Mouse (Mus musculus) hindbrain, embryonic 14.5 days (tissue): ENCODE results near the gene C330007P06Rik. TPM values are rescaled to one million over a fixed set of nuclear protein-coding genes. Genes with fewer than 3 reads are reported as not detected.
"Not testable (repeated sequence)": the region's sequence is repeated elsewhere in the genome, so short reads cannot be mapped to it uniquely, and the experiment has no call there.

ENCODE experiments used
- ATAC-seq: fragments of 200-750 bp; cut with Nextera tagmentation; 2 replicates; pipeline ENCODE4 v1.8.0; 2017; ENCODE audit warnings: moderate number of reproducible peaks, mild to moderate bottlenecking, moderate TSS enrichment, moderate library complexity; ENCODE audit not compliant: low FRiP score
- DNase-seq: peaks from one replicate; pipeline ENCODE4 v3.0.0-alpha.2; 2015; ENCODE audit warnings: low spot score
- H3K27ac ChIP-seq: fragments of 300-500 bp; sonication (generic); 2 replicates; pipeline ENCODE4 v1.5.1; 2014; ENCODE audit warnings: mild to moderate bottlenecking, moderate library complexity
- H3K27me3 ChIP-seq: fragments of 300-500 bp; sonication (generic); 2 replicates; pipeline ENCODE4 v1.6.1; 2014; ENCODE audit warnings: mild to moderate bottlenecking, low read length, mixed read lengths; ENCODE audit not compliant: control insufficient read depth, insufficient read depth
- H3K36me3 ChIP-seq: fragments of 300-500 bp; sonication (generic); replicated peaks from 2 replicates; pipeline ENCODE4 v1.6.1; 2014; ENCODE audit not compliant: control insufficient read depth, insufficient read depth
- H3K4me1 ChIP-seq: fragments of 300-500 bp; sonication (generic); replicated peaks from 2 replicates; pipeline ENCODE4 v1.6.1; 2014; ENCODE audit warnings: antibody characterized with exemption, low read length, mixed read lengths; ENCODE audit not compliant: control insufficient read depth, insufficient read depth
- H3K4me2 ChIP-seq: fragments of 300-500 bp; sonication (generic); replicated peaks from 2 replicates; pipeline ENCODE4 v1.6.1; 2014; ENCODE audit warnings: mild to moderate bottlenecking, moderate library complexity
- H3K4me3 ChIP-seq: fragments of 300-500 bp; sonication (generic); replicated peaks from 2 replicates; pipeline ENCODE4 v1.5.1; 2014; ENCODE audit warnings: mild to moderate bottlenecking, low read length
- H3K9ac ChIP-seq: fragments of 300-500 bp; sonication (generic); 2 replicates; pipeline ENCODE4 v1.6.1; 2014
- H3K9me3 ChIP-seq: fragments of 300-500 bp; sonication (generic); 2 replicates; pipeline ENCODE4 v1.6.1; 2016; ENCODE audit warnings: low read length; ENCODE audit not compliant: control insufficient read depth
- WGBS: fragments of 180-500 bp; shearing (Covaris S2); extraction: QIAGEN DNeasy Blood & Tissue Kit; methylation state at CpG from one replicate; pipeline ENCODE4 v1.1.7; 2014; 5-methylcytosine and 5-hydroxymethylcytosine counted together
- polyA plus RNA-seq: library from polyadenylated mRNA; unstranded; fragments of >200 nt; fragmentation: Nextera tagmentation; extraction: Ambion mirVana; gene quantifications from 2 replicates; pipeline ENCODE4 v1.2.1, GENCODE M21; 2014

C330007P06Rik gene
- polyA plus RNA-seq, result 24.6 and 25.3 TPM in 2 replicates

- H3K9ac ChIP-seq, result peak within 1 kb of the TSS; percentile 77
- no peak for DNase-seq
- H3K9me3 ChIP-seq, result no peaks in the 10 kb centered on the region
- peak within 1 kb of the TSS; percentile 62 for H3K4me2 ChIP-seq
- WGBS, result 31% methylated on average over 8 of the region's 8 CpGs
- H3K36me3 ChIP-seq, result no peaks in the 10 kb centered on the region; the same call in 1 of the 2 replicates
- H3K4me3 ChIP-seq, result peak within 1 kb of the TSS; percentile 63
- H3K4me1 ChIP-seq, result peaks cover 6% of the 10 kb centered on the region
- H3K27ac ChIP-seq, result peak within 1 kb of the TSS; percentile 72
- peak; percentile 8; the same call in 1 of the 2 replicates for ATAC-seq
- H3K27me3 ChIP-seq, result no peaks in the 10 kb centered on the region
Observed at GRCm38 (mm10) chrX:36873765-36874164, at the start of gene C330007P06Rik, which contains the start of gene Ube2a. Gene C330007P06Rik (minus strand): TSS chrX:36874111. Gene Ube2a (plus strand): TSS chrX:36873900.

GRCm38 (mm10) chrX:36921346-36921745, 47.4 kb upstream of the C330007P06Rik start:
- Histone ChIP-seq H3K4me3 (no peak overlapping the region), H3K4me1 (no peaks in the 10 kb centered on the region), H3K9me3 (no peaks in the 10 kb centered on the region), H3K36me3 (0 out of 2 replicates have a peak, but pooled peaks cover 21% of the 10 kb centered on the region), H3K4me2 (no peak overlapping the region), H3K27me3 (no peaks in the 10 kb centered on the region), H3K27ac (no peak overlapping the region), H3K9ac (no peak overlapping the region)
- ATAC-seq (no peak), DNase-seq (no peak)
- WGBS, result 90% methylated on average over 4 of the region's 4 CpGs

GRCm38 (mm10) chrX:36917749-36918148, 43.8 kb upstream of the C330007P06Rik start:
- DNase-seq (no peak), ATAC-seq (no peak)
- H3K27ac ChIP-seq, result no peak overlapping the region
- H3K4me1 ChIP-seq, result no peaks in the 10 kb centered on the region
- no peaks in the 10 kb centered on the region for H3K27me3 ChIP-seq
- 0 out of 2 replicates have a peak, but pooled peaks cover 23% of the 10 kb centered on the region for H3K36me3 ChIP-seq
- H3K9me3 ChIP-seq, result no peaks in the 10 kb centered on the region
- H3K9ac ChIP-seq, result no peak overlapping the region
- H3K4me2 ChIP-seq, result no peak overlapping the region
- H3K4me3 ChIP-seq, result no peak overlapping the region
- 81% methylated on average over 1 of the region's 1 CpGs for WGBS

- H3K9ac ChIP-seq, result no peak overlapping the region
- 0 out of 2 replicates have a peak, but pooled peaks cover 6% of the 10 kb centered on the region for H3K36me3 ChIP-seq
- H3K27me3 ChIP-seq, result no peaks in the 10 kb centered on the region
- H3K4me3 ChIP-seq, result no peak overlapping the region
- no peak for ATAC-seq
- 48% methylated on average over 12 of the region's 12 CpGs for WGBS
- H3K4me2 ChIP-seq, result no peak overlapping the region
- no peaks in the 10 kb centered on the region for H3K9me3 ChIP-seq
- H3K27ac ChIP-seq, result no peak overlapping the region
- peak; percentile 74 for DNase-seq
- H3K4me1 ChIP-seq, result no peaks in the 10 kb centered on the region
Observed at GRCm38 (mm10) chrX:36911343-36911742, 37.4 kb upstream of the C330007P06Rik start.

GRCm38 (mm10) chrX:36906539-36906938, 32.6 kb upstream of the C330007P06Rik start:
- WGBS, result 44% methylated on average over 5 of the region's 5 CpGs
- Histone ChIP-seq H3K9ac (no peak overlapping the region), H3K4me2 (no peak overlapping the region), H3K4me1 (no peaks in the 10 kb centered on the region), H3K27me3 (no peaks in the 10 kb centered on the region), H3K4me3 (no peak overlapping the region), H3K9me3 (no peaks in the 10 kb centered on the region), H3K36me3 (no peaks in the 10 kb centered on the region), H3K27ac (no peak overlapping the region)
- ATAC-seq (no peak), DNase-seq (no peak)

- H3K4me1 ChIP-seq, result 0 out of 2 replicates have a peak, but pooled peaks cover 9% of the 10 kb centered on the region
- peak overlapping the region; percentile 56 for H3K4me2 ChIP-seq
- peak; percentile 94 for DNase-seq
- H3K36me3 ChIP-seq, result no peaks in the 10 kb centered on the region
- ATAC-seq, result peak; percentile 94
- no peaks in the 10 kb centered on the region for H3K27me3 ChIP-seq
- H3K4me3 ChIP-seq, result peak overlapping the region; percentile 54
- WGBS, result 13% methylated on average over 31 of the region's 32 CpGs
- H3K9me3 ChIP-seq, result no peaks in the 10 kb centered on the region
- peak overlapping the region; percentile 88 for H3K27ac ChIP-seq
- peak overlapping the region; percentile 78 for H3K9ac ChIP-seq
Observed at GRCm38 (mm10) chrX:36903115-36903768, 29.3 kb upstream of the C330007P06Rik start.

- H3K36me3 ChIP-seq, result no peaks in the 10 kb centered on the region
- peak within 1 kb of the TSS; percentile 54 for H3K4me3 ChIP-seq
- no peak for DNase-seq
- peak within 1 kb of the TSS; percentile 78 for H3K9ac ChIP-seq
- WGBS, result 22% methylated on average over 33 of the region's 47 CpGs
- H3K4me2 ChIP-seq, result peak within 1 kb of the TSS; percentile 56
- H3K4me1 ChIP-seq, result 0 out of 2 replicates have a peak, but pooled peaks cover 9% of the 10 kb centered on the region
- no peaks in the 10 kb centered on the region for H3K9me3 ChIP-seq
- ATAC-seq, result peak; percentile 78
- peak within 1 kb of the TSS; percentile 88 for H3K27ac ChIP-seq
- no peaks in the 10 kb centered on the region for H3K27me3 ChIP-seq
Observed at GRCm38 (mm10) chrX:36902321-36903114, 28.6 kb upstream of the C330007P06Rik start, which contains the start of gene Nkrf. Gene Nkrf (minus strand): TSS chrX:36902899.

- DNase-seq (no peak), ATAC-seq (no peak)
- Histone ChIP-seq H3K4me2 (peak overlapping the region; percentile 56), H3K9ac (peak overlapping the region; percentile 78), H3K9me3 (no peaks in the 10 kb centered on the region), H3K27me3 (no peaks in the 10 kb centered on the region), H3K4me3 (peak overlapping the region; percentile 54), H3K4me1 (0 out of 2 replicates have a peak, but pooled peaks cover 9% of the 10 kb centered on the region), H3K27ac (peak overlapping the region; percentile 87), H3K36me3 (no peaks in the 10 kb centered on the region)
- WGBS, result 31% methylated on average over 3 of the region's 3 CpGs
Observed at GRCm38 (mm10) chrX:36901655-36902054, 27.7 kb upstream of the C330007P06Rik start.

GRCm38 (mm10) chrX:36898931-36899330, 25.0 kb upstream of the C330007P06Rik start:
- H3K27ac ChIP-seq, DNase-seq, H3K4me1 ChIP-seq, H3K36me3 ChIP-seq, H3K4me3 ChIP-seq, ATAC-seq, H3K4me2 ChIP-seq, H3K27me3 ChIP-seq, H3K9me3 ChIP-seq, H3K9ac ChIP-seq: not testable (repeated sequence)
- WGBS, result 26% methylated on average over 1 of the region's 1 CpGs
